Mouse (Mus musculus) left cerebral cortex, adult 8-10 months (tissue): ENCODE results near the gene Slc22a14. TPM values are rescaled to one million over a fixed set of nuclear protein-coding genes. Genes with fewer than 3 reads are reported as not detected.
A peak's percentile ranks its signal among the peaks of the same experiment; 100 is the strongest.

Experiments
- DNase-seq, 2 experiments: peaks; one replicate each; pipeline ENCODE4 v3.0.0; 2022; ENCODE audit warnings: low spot score in 2 of 2
- total RNA-seq, 4 experiments: library from RNA; stranded (reverse); gene quantifications; 2 replicates each; pipeline ENCODE4 v1.2.4; 2022

The Slc22a14 gene
- total RNA-seq, 4 experiments from 2014 or later: not detected

GRCm38 (mm10) chr9:119357331-119358057, 7.9 kb downstream of the Slc22a14 start, which contains the start of gene Xylb:
TSS of gene Xylb (plus strand) at chr9:119357381.
- peak; percentile 80 to 81 for DNase-seq

GRCm38 (mm10) chr9:119355943-119356342, 9.4 kb downstream of the Slc22a14 start:
- DNase-seq: no peak

GRCm38 (mm10) chr9:119353926-119354325, 11.4 kb downstream of the Slc22a14 start:
- no peak for DNase-seq

- DNase-seq: peak; percentile 42 to 51
Observed at GRCm38 (mm10) chr9:119352060-119352459, 13.3 kb downstream of the Slc22a14 start.

- DNase-seq: no peak
Observed at GRCm38 (mm10) chr9:119350947-119351705, 14.2 kb downstream of the Slc22a14 start.

- DNase-seq: no peak
Observed at GRCm38 (mm10) chr9:119350531-119350930, 14.8 kb downstream of the Slc22a14 start.

GRCm38 (mm10) chr9:119346376-119346775, 19.0 kb downstream of the Slc22a14 start:
- DNase-seq: no peak

GRCm38 (mm10) chr9:119342728-119343127, 22.6 kb downstream of the Slc22a14 start:
- no peak for DNase-seq

GRCm38 (mm10) chr9:119340909-119341816, 24.2 kb downstream of the Slc22a14 start, which contains the start of gene Myd88:
TSS of gene Myd88 (minus strand) at chr9:119341411.
- peak; percentile 86 to 99 for DNase-seq

GRCm38 (mm10) chr9:119340212-119340580, 25.2 kb downstream of the Slc22a14 start:
- DNase-seq: no peak

- peak; percentile 33 to 50 for DNase-seq
Observed at GRCm38 (mm10) chr9:119339558-119340211, 25.7 kb downstream of the Slc22a14 start, which contains the start of gene Acaa1a. TSS of gene Acaa1a (plus strand) at chr9:119339676.

- DNase-seq: no peak
Observed at GRCm38 (mm10) chr9:119339106-119339505, 26.2 kb downstream of the Slc22a14 start.

- DNase-seq: no peak
Observed at GRCm38 (mm10) chr9:119338350-119338749, 27.0 kb downstream of the Slc22a14 start.

- DNase-seq: no peak
Observed at GRCm38 (mm10) chr9:119337842-119338241, 27.5 kb downstream of the Slc22a14 start.

GRCm38 (mm10) chr9:119335571-119335970, 29.8 kb downstream of the Slc22a14 start:
- no peak for DNase-seq

GRCm38 (mm10) chr9:119334834-119335233, 30.5 kb downstream of the Slc22a14 start:
- no peak for DNase-seq

- peak in 1 of 2 experiments; percentile 54 for DNase-seq
Observed at GRCm38 (mm10) chr9:119334324-119334723, 31.0 kb downstream of the Slc22a14 start.

- no peak for DNase-seq
Observed at GRCm38 (mm10) chr9:119330186-119330963, 35.0 kb downstream of the Slc22a14 start.

GRCm38 (mm10) chr9:119328488-119328887, 36.9 kb downstream of the Slc22a14 start:
- no peak for DNase-seq

- no peak for DNase-seq
Observed at GRCm38 (mm10) chr9:119324130-119324529, 41.2 kb downstream of the Slc22a14 start.
